ENCODE assay signal across 25 mouse cellular contexts in the genomic region with DNA sequence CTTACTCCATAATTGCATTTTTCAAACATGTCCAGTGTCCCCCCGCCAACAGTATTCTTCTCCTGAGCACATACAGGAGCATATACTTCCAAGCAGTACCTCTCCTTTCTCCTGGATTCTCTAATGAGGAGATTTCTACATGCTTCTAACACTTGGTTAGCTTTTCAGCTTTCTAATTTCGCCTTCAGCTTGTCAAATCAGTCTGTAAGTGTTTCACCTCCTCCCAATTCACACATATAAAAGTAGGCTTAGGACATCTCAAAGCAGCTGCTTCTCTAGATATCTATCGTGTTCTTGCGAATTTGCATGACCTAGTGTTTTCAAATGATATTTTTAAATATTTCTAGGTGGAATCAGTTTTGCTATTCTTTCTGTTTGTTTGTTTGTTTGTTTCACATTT.
DNase-seq lines count a peak whose midpoint lies in the region; ATAC-seq and TF ChIP-seq lines count a peak whose summit lies in the region.
"Had no signal": no experiment of that assay in that cellular context is flagged by ENCODE, and none has a peak within 500 bp of the region (broad histone marks: within the 10 kb centered on the region; RNA-seq: fewer than 3 reads in every experiment).

No protein-coding gene starts in this region.

- TF ChIP-seq CTCF in left cerebral cortex, adult 2 months (IDR thresholded peaks at IDR 0.05), result no peak

- no peak overlapping the region for H3K4me2 ChIP-seq in forebrain, embryonic 15.5 days (replicated peaks)
- H3K4me2 ChIP-seq: embryonic facial prominence, embryonic 13.5 days; embryonic facial prominence, embryonic 15.5 days; forebrain, embryonic 12.5 days had no signal

- H3K36me3 ChIP-seq in forebrain, embryonic 15.5 days, result no peaks in the 10 kb centered on the region
- H3K36me3 ChIP-seq: embryonic facial prominence, embryonic 13.5 days; embryonic facial prominence, embryonic 15.5 days; forebrain, embryonic 10.5 days; forebrain, embryonic 12.5 days had no signal

- H3K4me3 ChIP-seq in left cerebral cortex, adult 2 months, result no peak overlapping the region
- no peak overlapping the region for H3K4me3 ChIP-seq in forebrain, embryonic 15.5 days
- H3K4me3 ChIP-seq: embryonic facial prominence, embryonic 13.5 days; embryonic facial prominence, embryonic 15.5 days; erythroblast, embryonic 14.5 days; forebrain, embryonic 10.5 days; forebrain, embryonic 12.5 days had no signal

- no peaks in the 10 kb centered on the region for H3K9me3 ChIP-seq in forebrain, embryonic 15.5 days
- H3K9me3 ChIP-seq: embryonic facial prominence, embryonic 13.5 days; embryonic facial prominence, embryonic 15.5 days; forebrain, embryonic 10.5 days; forebrain, embryonic 12.5 days had no signal

- no peak overlapping the region for H3K9ac ChIP-seq in forebrain, embryonic 15.5 days (replicated peaks)
- H3K9ac ChIP-seq: embryonic facial prominence, embryonic 13.5 days; embryonic facial prominence, embryonic 15.5 days; forebrain, embryonic 12.5 days; forebrain, postnatal 0 days had no signal

- H3K27ac ChIP-seq in left cerebral cortex, adult 2 months, result peak overlapping the region; percentile 57
- no peak overlapping the region for H3K27ac ChIP-seq in forebrain, embryonic 15.5 days (replicated peaks)
- H3K27ac ChIP-seq: embryonic facial prominence, embryonic 13.5 days; embryonic facial prominence, embryonic 15.5 days; forebrain, embryonic 10.5 days; forebrain, embryonic 12.5 days had no signal

- 87% methylated on average over 4 of the region's 4 CpGs for WGBS in forebrain, embryonic 15.5 days

- H3K27me3 ChIP-seq in forebrain, embryonic 15.5 days, result no peaks in the 10 kb centered on the region
- H3K27me3 ChIP-seq: embryonic facial prominence, embryonic 13.5 days; embryonic facial prominence, embryonic 15.5 days; forebrain, embryonic 12.5 days had no signal

- intact Hi-C loops in left cerebral cortex, adult 2 months (cut with DNase I), result loop anchor here (1.0 to 10.0 kb wide), 3 partner anchors 179 to 1694 kb away; no protein-coding TSS in a partner anchor
- intact Hi-C loops in left cerebral cortex, postnatal 4 days (cut with DNase I), result no loop called here

- ATAC-seq in forebrain, embryonic 15.5 days (replicated peaks), result no peak
- ATAC-seq: forebrain, embryonic 14.5 days; forebrain, postnatal 0 days had no signal

- H3K4me1 ChIP-seq in forebrain, embryonic 15.5 days, result no peaks in the 10 kb centered on the region
- H3K4me1 ChIP-seq: embryonic facial prominence, embryonic 13.5 days; embryonic facial prominence, embryonic 15.5 days; forebrain, embryonic 10.5 days; forebrain, embryonic 12.5 days had no signal

- DNase-seq in frontal cortex, adult 2 months (ENCODE audit: extremely low spot score in 1 of 2, low spot score in 1 of 2), result peak; percentile 20 to 43
- DNase-seq in frontal cortex, postnatal 14 days (ENCODE audit: low spot score in 2 of 2), result no peak
- no peak for DNase-seq in left cerebral cortex, adult 2 months (ENCODE audit: extremely low spot score in 1 of 2, low spot score in 2 of 2)
- no peak for DNase-seq in left cerebral cortex, postnatal 4 days
- peak; percentile 20 for DNase-seq in right cerebral cortex, adult 18-20 months
- DNase-seq in right cerebral cortex, adult 2 months (ENCODE audit: low spot score in 2 of 2), result no peak
- peak; percentile 46 for DNase-seq in telencephalon, adult 2 months (ENCODE audit: low read depth, low spot score)
- DNase-seq: adrenal gland, adult 2 months; adrenal gland, postnatal 10 days; adrenal gland, postnatal 25 days; cerebellum, adult 11 months; cerebellum, adult 18-20 months; cerebellum, adult 8-10 months; cerebellum, adult 9-11 months; cerebellum, postnatal 14 days; cerebellum, postnatal 36 days; embryo, embryonic 11 days; forebrain, postnatal 0 days had no signal

Comparison
In these comparisons a context has a peak if more than half of its experiments do, and no peak if none do; other contexts are left out.
1. DNase-seq: peak in frontal cortex, adult 2 months (2 of 2), right cerebral cortex, adult 18-20 months (single experiment) and telencephalon, adult 2 months (single experiment); none in frontal cortex, postnatal 14 days (0 of 2), left cerebral cortex, adult 2 months (0 of 2), left cerebral cortex, postnatal 4 days (single experiment) and right cerebral cortex, adult 2 months (0 of 2).